Mouse (Mus musculus) heart, embryonic 12.5 days (tissue): ENCODE measurements around the gene Timm8a2. TPM values are rescaled to one million over a fixed set of nuclear protein-coding genes. Genes with fewer than 3 reads are reported as not detected.

ENCODE experiments used
- ATAC-seq: fragments of 200-750 bp; cut with Nextera tagmentation; 2 replicates; pipeline ENCODE4 v1.8.0; 2017; ENCODE audit warnings: moderate TSS enrichment, moderate library complexity; ENCODE audit not compliant: insufficient number of reproducible peaks, low FRiP score
- H3K27ac ChIP-seq: fragments of 300-500 bp; sonication (generic); 2 replicates; pipeline ENCODE4 v1.5.1; 2016; ENCODE audit warnings: mild to moderate bottlenecking, moderate library complexity; ENCODE audit not compliant: poor library complexity, severe bottlenecking
- H3K27me3 ChIP-seq: fragments of 300-500 bp; sonication (generic); replicated peaks from 2 replicates; pipeline ENCODE4 v1.6.1; 2016; ENCODE audit warnings: mild to moderate bottlenecking, moderate library complexity
- H3K36me3 ChIP-seq: fragments of 300-500 bp; sonication (generic); 2 replicates; pipeline ENCODE4 v1.6.1; 2016; ENCODE audit warnings: mild to moderate bottlenecking, moderate library complexity
- H3K4me1 ChIP-seq: fragments of 300-500 bp; sonication (generic); replicated peaks from 2 replicates; pipeline ENCODE4 v1.6.1; 2016; ENCODE audit warnings: mild to moderate bottlenecking
- H3K4me2 ChIP-seq: fragments of 300-500 bp; sonication (generic); 2 replicates; pipeline ENCODE4 v1.6.1; 2016; ENCODE audit warnings: mild to moderate bottlenecking, moderate library complexity
- H3K4me3 ChIP-seq: fragments of 300-500 bp; sonication (generic); 2 replicates; pipeline ENCODE4 v1.5.1; 2016; ENCODE audit warnings: mild to moderate bottlenecking
- H3K9ac ChIP-seq: fragments of 300-500 bp; sonication (generic); 2 replicates; pipeline ENCODE4 v1.6.1; 2016; ENCODE audit warnings: mild to moderate bottlenecking, moderate library complexity
- H3K9me3 ChIP-seq: fragments of 300-500 bp; sonication (generic); replicated peaks from 2 replicates; pipeline ENCODE4 v1.6.1; 2016; ENCODE audit warnings: mild to moderate bottlenecking, moderate library complexity
- WGBS: fragments of 180-500 bp; shearing (Covaris S2); methylation state at CpG from one replicate; pipeline ENCODE4 v1.1.7; 2016; 5-methylcytosine and 5-hydroxymethylcytosine counted together
- polyA plus RNA-seq: library from polyadenylated mRNA; unstranded; fragments of >200 nt; fragmentation: Nextera tagmentation; extraction: Ambion mirVana; gene quantifications from 2 replicates; pipeline ENCODE4 v1.2.1, GENCODE M21; 2016

Timm8a2 gene
- polyA plus RNA-seq, 1 experiment from 2014 or later, result not detected

GRCm38 (mm10) chr14:122075485-122076200 lies 41.2 kb downstream of the Timm8a2 start:
- ATAC-seq, result no peak
- H3K27ac ChIP-seq, result no peak overlapping the region
- H3K4me1 ChIP-seq, result peaks cover 7% of the 10 kb centered on the region; the same call in 1 of the 2 replicates
- H3K4me3 ChIP-seq, result no peak overlapping the region
- H3K36me3 ChIP-seq, result no peaks in the 10 kb centered on the region
- 71% methylated on average over 21 of the region's 21 CpGs for WGBS
- no peak overlapping the region for H3K9ac ChIP-seq
- H3K27me3 ChIP-seq, result peaks cover 79% of the 10 kb centered on the region
- no peak overlapping the region for H3K4me2 ChIP-seq
- no peaks in the 10 kb centered on the region for H3K9me3 ChIP-seq

- Histone ChIP-seq H3K27ac (no peak overlapping the region), H3K9ac (no peak overlapping the region), H3K9me3 (no peaks in the 10 kb centered on the region), H3K27me3 (peaks cover 69% of the 10 kb centered on the region), H3K4me1 (peaks cover 7% of the 10 kb centered on the region; the same call in 1 of the 2 replicates), H3K4me2 (no peak overlapping the region), H3K36me3 (no peaks in the 10 kb centered on the region), H3K4me3 (no peak overlapping the region)
- ATAC-seq, result no peak
- WGBS, result 75% methylated on average over 3 of the region's 3 CpGs
These were observed 42.5 kb downstream of the Timm8a2 start for GRCm38 (mm10) chr14:122077017-122077416.

GRCm38 (mm10) chr14:122079428-122079827 lies 45.0 kb downstream of the Timm8a2 start:
- no peak overlapping the region for H3K27ac ChIP-seq
- 45% methylated on average over 6 of the region's 6 CpGs for WGBS
- peaks cover 50% of the 10 kb centered on the region for H3K27me3 ChIP-seq
- H3K9me3 ChIP-seq, result no peaks in the 10 kb centered on the region
- no peak overlapping the region for H3K4me2 ChIP-seq
- H3K9ac ChIP-seq, result no peak overlapping the region
- no peaks in the 10 kb centered on the region for H3K36me3 ChIP-seq
- no peak overlapping the region for H3K4me3 ChIP-seq
- peaks cover 7% of the 10 kb centered on the region; the same call in 1 of the 2 replicates for H3K4me1 ChIP-seq
- ATAC-seq, result no peak

GRCm38 (mm10) chr14:122079921-122080320 lies 45.4 kb downstream of the Timm8a2 start:
- Histone ChIP-seq H3K4me2 (no peak overlapping the region), H3K36me3 (no peaks in the 10 kb centered on the region), H3K9me3 (no peaks in the 10 kb centered on the region), H3K27ac (no peak overlapping the region), H3K27me3 (peaks cover 45% of the 10 kb centered on the region), H3K4me1 (peaks cover 7% of the 10 kb centered on the region; the same call in 1 of the 2 replicates), H3K9ac (no peak overlapping the region), H3K4me3 (no peak overlapping the region)
- no peak for ATAC-seq
- 74% methylated on average over 5 of the region's 5 CpGs for WGBS

GRCm38 (mm10) chr14:122081308-122081707 lies 46.8 kb downstream of the Timm8a2 start:
- H3K9ac ChIP-seq, result no peak overlapping the region
- no peak for ATAC-seq
- WGBS, result 56% methylated on average over 3 of the region's 3 CpGs
- H3K27me3 ChIP-seq, result peaks cover 31% of the 10 kb centered on the region
- H3K4me2 ChIP-seq, result no peak overlapping the region
- no peaks in the 10 kb centered on the region; the same call in 1 of the 2 replicates for H3K9me3 ChIP-seq
- no peaks in the 10 kb centered on the region for H3K36me3 ChIP-seq
- peaks cover 1% of the 10 kb centered on the region; the same call in 1 of the 2 replicates for H3K4me1 ChIP-seq
- H3K27ac ChIP-seq, result no peak overlapping the region
- H3K4me3 ChIP-seq, result no peak overlapping the region

GRCm38 (mm10) chr14:122083499-122083898 lies 49.0 kb downstream of the Timm8a2 start:
- no peak for ATAC-seq
- H3K4me3 ChIP-seq, result no peak overlapping the region
- H3K27me3 ChIP-seq, result peaks cover 9% of the 10 kb centered on the region; the same call in 1 of the 2 replicates
- no peaks in the 10 kb centered on the region for H3K4me1 ChIP-seq
- H3K4me2 ChIP-seq, result no peak overlapping the region
- no peak overlapping the region for H3K27ac ChIP-seq
- H3K9ac ChIP-seq, result no peak overlapping the region
- H3K9me3 ChIP-seq, result no peaks in the 10 kb centered on the region; the same call in 1 of the 2 replicates
- no peaks in the 10 kb centered on the region for H3K36me3 ChIP-seq
- WGBS, result 70% methylated on average over 7 of the region's 7 CpGs

GRCm38 (mm10) chr14:122087956-122088355 lies 53.5 kb downstream of the Timm8a2 start:
- Histone ChIP-seq H3K36me3 (no peaks in the 10 kb centered on the region), H3K27ac (no peak overlapping the region), H3K9me3 (no peaks in the 10 kb centered on the region; the same call in 1 of the 2 replicates)

More at GRCm38 (mm10) chr14:122087956-122088355, 53.5 kb downstream of the Timm8a2 start:
- no peak overlapping the region for H3K4me2 ChIP-seq
- 72% methylated on average over 5 of the region's 5 CpGs for WGBS
- no peaks in the 10 kb centered on the region for H3K27me3 ChIP-seq
- H3K4me3 ChIP-seq, result no peak overlapping the region
- no peak for ATAC-seq
- H3K9ac ChIP-seq, result no peak overlapping the region
- no peaks in the 10 kb centered on the region for H3K4me1 ChIP-seq

Other genes starting within 250 kb of the Timm8a2 start
- 7.0 and 7.1 TPM in 2 replicates for gene Dock9, start 236.8 kb upstream of the Timm8a2 start, polyA plus RNA-seq
- gene Ubac2, start 156.1 kb upstream of the Timm8a2 start, polyA plus RNA-seq, result 56.9 and 63.3 TPM in 2 replicates
- 0.17 and 0.29 TPM in 2 replicates for gene Gpr18, start 118.9 kb upstream of the Timm8a2 start, polyA plus RNA-seq
- 1.6 and 1.7 TPM in 2 replicates for gene Gpr183, start 69.5 kb upstream of the Timm8a2 start, polyA plus RNA-seq
- 144 and 147 TPM in 2 replicates for gene Tm9sf2, start 72.4 kb downstream of the Timm8a2 start, polyA plus RNA-seq
- gene Clybl, start 147.0 kb downstream of the Timm8a2 start, polyA plus RNA-seq, result 70.3 and 72.8 TPM in 2 replicates